Mouse (Mus musculus) skeletal muscle tissue, adult 2 months (tissue): ENCODE measurements around the gene Msx1.

ENCODE experiments used
- DNase-seq: peaks from one replicate; pipeline ENCODE4 v3.0.0-alpha.2; 2012; ENCODE audit warnings: low read depth, low spot score

Msx1 gene

GRCm38 (mm10) chr5:37825611-37826445, 1.4 kb upstream of the Msx1 start:
- no peak for DNase-seq

- DNase-seq, result no peak
Measured at GRCm38 (mm10) chr5:37825111-37825600, 773 bp upstream of the Msx1 start.

DNA sequence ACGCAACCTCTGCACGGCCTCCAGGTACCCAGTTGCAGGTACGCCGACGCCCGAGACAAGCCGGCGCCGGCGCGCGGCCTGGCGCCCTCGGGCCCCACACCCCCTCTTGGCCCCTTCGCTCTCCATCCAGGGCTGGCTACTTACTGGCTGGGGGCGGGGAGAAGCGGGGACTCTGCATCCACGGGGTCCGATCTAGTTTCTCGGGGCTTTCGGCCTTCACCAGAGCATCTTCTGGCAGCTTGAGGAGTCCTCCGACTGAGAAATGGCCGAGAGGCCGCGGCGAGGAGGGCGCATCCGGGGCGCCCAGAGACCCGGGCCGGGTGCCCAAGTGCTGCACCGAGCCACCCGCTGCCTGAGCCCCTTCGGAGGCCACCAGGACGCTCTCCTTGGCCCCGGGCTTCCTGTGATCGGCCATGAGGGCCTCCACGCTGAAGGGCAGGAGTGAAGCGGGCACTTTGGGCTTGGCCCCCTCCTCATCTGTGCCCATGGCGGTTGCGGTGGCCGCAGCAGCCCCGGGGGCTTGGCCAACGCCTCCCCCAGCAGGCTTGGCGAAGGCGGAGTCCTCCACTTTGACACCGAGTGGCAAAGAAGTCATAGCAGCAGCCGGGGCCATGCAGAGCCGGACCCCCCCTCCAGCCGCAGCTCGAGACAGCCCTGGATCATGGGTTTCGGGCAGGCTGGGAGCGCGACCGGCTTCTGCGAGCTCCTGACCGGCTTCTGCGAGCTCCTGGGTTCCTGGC, 492 bp downstream of the Msx1 start:
- DNase-seq, result no peak

- DNase-seq, result no peak
Measured at GRCm38 (mm10) chr5:37822791-37823720, 1.3 kb downstream of the Msx1 start.

DNA sequence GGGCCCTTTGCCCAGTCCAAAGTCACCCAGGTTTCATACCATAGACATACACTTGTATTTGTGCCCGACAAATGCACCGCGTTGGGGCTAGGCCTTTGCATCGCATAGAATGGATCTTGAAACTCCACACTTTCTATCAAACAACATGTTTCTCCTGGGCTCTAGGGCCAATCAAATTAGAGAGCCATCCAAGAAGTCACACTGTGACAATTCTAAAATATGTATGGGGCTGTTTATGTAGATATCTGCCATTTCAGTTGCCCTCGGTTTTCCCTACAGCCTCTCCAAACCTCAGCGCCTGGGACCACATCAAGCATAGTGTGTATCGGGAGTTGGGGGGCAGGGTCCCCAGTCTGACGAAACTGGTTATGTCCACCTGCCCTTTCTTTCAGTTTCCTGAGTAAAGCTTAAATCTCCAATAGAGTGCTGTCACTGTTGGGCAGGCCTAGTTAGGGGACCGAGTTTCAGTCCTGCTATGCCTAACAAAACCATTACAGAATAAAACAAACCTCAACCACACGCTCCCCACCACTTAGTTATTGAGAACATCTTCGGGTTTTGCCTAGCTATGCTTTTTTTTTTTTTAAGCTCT, 2.2 kb downstream of the Msx1 start:
- no peak for DNase-seq

GRCm38 (mm10) chr5:37821111-37821601, 3.2 kb downstream of the Msx1 start:
- no peak for DNase-seq

DNA sequence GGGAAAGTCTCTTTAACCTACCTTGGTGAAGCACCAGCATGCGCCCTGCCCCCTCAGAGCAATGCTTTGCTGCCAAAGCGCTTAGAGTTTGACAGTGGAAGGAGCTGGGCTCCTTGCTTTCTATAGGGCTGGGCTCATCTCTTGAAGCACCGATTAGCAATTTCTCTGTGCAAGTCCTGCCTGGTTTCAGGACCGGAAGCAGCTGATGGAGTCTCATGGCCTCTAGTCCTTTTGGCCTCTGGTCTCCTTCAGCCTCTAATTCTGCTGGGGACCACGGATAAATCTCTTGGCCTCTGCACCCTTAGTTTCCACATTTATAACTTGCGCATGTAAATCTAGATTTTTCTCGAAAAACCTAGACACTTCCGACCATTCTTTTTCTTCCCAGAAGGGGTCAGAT, 3.7 kb downstream of the Msx1 start:
- DNase-seq, result no peak

DNA sequence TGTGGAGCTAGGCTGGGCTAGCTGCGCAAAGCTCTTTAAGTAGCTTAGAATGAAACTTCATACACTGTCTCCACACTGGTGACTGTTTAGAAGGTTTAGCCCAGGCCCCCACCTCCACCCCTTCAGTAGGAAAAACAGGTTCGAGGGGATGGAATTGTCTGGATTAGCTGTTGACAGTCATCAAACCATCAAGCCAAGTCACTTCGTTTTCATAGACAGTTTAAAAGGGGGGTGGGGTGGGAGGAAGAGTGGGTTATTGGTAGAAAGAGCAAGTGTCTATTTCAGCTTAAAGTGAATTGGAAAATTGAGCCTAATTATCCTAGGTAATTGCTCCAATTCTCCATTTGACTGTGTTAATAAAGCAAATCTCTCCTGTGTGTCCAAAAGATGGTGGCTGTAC, 4.4 kb downstream of the Msx1 start:
- DNase-seq, result no peak

DNA sequence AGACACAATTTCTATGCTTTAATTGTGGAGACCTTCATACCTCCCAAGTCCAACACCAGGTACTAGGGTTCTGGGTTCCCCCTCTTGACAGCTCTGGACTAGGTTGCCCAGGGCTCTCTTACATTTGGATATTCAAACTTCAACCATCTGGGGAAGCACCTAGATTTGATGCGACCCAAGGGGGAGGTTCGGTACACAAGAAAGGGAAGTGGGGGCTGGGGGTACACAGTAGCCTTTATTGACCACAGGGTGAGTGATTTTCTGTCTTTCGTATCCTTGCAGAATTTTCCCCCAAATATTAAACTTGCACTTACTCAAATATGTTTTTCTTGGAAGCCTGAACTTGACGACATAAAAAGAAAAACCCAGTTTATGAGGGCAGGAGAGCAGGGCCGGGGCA, 4.8 kb downstream of the Msx1 start:
- no peak for DNase-seq

- no peak for DNase-seq
Measured at GRCm38 (mm10) chr5:37818533-37819215, 5.7 kb downstream of the Msx1 start.

DNA sequence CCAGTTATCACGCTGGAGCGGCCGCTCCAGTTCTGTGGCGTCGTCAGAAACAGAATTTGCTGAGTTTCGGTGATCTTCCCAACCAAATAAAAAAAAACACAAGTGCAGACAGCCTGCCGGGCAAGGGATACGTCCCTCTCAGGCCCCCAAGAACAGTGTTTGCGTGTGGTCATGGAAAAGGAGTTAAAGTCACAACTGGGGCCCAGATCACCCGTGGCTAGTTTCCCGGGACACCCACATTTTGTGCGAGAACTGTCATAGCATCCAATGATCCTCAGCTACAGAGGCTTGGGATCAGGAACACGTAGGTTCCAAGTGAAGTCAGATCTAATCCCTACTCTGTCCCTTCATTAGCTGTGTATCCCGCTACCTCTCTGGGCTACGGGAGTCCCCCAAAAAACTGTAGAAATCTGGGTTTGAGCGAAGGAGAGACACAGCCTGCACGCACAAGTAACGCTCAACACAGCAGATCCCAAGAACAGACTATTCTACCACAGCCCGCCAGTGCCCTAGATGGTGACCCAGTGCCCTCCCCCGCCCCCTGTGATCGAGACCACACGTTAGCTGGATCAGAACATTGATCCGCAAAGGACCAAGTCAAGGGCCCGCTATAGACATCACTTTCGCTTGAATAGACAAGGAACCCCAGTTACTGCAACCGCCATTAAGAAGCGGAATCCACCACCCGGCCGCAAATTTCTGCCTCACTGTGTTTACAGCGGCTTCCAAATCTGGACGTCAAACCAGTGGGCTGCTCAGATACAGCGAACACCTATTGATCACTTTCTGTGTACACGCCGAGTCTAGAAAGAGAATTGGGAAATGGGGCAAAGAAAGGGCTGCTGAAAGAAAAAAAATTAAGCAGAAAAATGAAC, 6.5 kb downstream of the Msx1 start:
- DNase-seq, result no peak

DNA sequence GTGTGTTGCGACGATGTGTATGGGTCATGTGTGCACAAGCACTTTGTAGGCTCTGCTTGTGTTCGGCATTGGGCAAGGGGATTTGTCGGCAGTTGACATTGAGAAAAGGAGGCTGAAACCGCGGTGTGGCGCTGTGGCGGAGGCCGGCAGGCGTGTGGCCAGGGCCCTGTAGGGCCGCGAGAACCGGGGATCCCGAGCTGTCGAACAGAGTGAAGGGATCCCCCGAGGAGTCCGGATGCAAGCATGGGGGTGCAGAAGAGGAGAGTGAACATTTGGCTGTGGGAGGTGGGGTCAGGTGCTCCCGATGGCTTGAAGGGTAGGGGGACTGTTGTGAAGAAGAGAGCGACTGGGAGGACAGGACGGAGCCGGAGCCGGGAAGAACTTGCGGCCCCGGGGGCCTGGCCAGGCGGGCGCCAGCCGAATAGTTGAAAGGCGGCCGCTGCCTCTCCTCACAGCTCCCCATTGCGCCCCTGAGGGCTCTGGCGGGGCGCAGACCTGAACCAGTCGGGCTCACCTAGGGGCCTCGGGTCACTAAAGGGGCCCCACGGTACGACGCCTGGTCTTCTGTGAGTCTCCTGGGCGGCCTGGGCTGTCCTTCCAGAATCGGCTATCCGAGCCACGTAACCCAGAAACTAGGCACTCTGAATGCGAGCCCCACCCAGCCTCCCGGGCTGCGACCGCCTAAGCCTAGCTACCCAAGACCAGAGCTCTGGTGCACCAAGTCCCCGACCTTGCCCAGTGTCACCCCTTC, 7.3 kb downstream of the Msx1 start:
- DNase-seq, result no peak

DNA sequence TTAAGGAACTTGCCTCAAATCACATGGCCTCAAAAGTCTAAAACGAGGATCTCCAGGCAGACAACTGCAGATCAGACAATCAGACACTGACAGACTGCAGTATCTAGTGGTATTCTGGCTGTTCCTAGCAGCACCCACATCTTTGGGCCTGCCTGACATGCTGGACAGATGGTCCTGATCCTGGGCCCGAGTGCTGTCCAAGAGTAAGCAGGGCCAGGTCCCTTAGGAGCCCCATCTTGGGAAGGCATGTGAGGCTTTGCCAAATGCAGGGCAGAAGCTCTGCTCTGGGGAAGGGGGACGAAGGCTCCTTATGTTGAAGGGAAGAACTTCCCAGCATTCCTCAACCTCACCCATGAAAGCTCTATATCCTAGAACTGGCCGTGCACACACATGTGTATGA, 8.5 kb downstream of the Msx1 start:
- DNase-seq, result no peak

- DNase-seq, result no peak
Measured at GRCm38 (mm10) chr5:37814169-37814568, 10.2 kb downstream of the Msx1 start.

DNA sequence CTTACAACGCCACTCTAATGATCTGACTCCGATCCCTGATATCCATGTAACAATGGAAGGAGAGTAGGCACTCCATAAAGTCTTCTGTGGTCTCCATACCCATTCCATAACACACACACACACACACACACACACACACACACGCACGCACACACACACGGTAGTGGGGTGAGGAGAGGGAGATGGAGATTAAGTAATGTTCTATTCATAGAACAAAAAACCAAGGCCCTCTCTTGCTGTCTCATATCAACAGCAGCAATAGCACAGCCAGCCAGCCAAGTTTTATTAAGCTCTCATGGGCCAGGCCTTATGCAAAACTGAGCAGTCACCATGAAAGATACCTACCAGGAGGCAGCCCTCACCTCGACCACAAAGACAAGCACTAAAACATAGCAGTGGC, 19.1 kb downstream of the Msx1 start:
- DNase-seq, result no peak

DNA sequence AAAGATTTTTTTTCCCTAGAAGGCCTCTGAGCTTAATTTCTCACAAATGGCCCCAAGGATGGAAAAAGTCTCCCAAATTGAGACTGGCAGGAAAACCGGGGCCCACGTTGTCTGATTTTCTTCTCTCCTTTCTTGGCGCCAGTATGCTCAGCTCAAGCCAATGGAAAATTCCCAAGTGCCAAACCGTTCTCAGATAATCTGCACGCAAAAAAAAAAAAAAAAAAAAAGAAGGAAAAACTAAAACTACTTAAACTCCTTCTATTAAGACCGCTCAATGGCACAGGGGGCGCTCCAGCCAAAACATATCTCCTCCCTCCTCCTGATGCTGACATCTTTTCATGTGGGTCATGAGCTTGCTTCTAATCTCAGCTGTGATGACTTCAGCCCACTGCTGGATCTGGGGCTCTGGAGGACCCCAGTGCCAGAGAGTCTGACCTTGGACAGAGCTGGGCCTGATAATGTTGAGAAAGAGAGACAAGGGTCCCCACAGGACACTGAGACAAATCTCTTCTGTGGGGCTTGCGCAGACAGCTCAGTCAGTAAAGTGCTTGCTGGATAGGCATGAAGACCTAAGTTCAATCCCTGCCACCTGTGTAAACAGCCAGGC, 19.8 kb downstream of the Msx1 start:
- DNase-seq, result peak; percentile 64

DNA sequence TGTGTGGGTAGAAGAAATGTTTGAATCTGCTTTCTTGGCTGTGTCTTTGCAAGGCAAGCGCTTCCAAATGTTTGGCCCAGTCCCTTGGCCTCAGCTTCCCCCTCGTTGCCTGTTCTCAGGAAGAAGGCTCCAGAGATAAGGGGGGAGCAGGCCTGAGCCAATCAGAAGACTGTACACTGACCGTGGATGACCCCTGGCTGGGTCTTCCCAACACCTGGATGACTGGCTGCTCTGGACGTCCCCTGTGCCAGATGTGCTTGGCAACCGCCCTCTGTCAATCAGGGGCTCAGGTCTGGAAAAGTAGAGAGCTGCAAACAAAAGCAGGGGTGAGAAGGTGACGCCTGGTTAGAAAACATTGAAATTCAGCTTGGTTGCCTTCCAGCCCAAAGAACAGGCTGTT, 27.1 kb downstream of the Msx1 start:
- peak; percentile 72 for DNase-seq

DNA sequence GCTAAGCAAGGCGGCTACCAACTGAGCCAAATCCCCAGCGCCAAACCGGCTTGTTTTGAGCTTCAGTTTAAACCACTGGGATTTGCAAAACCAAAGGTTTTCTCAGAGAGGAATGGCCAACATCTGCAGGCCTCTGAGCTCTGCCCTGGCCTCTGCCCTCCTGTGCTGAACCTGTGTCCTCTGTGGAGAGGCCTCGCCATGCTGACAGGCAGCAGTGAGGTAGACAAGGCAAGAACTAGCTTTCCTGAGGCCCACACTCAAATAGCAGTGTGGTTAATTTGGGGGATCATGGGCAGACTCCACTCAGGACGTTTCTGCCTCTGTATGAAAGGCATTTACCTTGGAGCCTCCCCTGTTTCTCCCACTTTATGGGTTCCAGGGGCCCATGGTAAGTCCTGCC, 27.6 kb downstream of the Msx1 start:
- DNase-seq, result no peak

GRCm38 (mm10) chr5:37795691-37796090, 28.7 kb downstream of the Msx1 start:
- no peak for DNase-seq
